Mouse (Mus musculus): ENCODE measurements around the gene Prkar1a.

The Prkar1a gene

GRCm38 (mm10) chr11:109673741-109674140 is 24.5 kb downstream of the Prkar1a start:
- no peak for DNase-seq (ENCODE audit: low spot score)

- DNase-seq (ENCODE audit: low spot score) = no peak
Measured at GRCm38 (mm10) chr11:109674542-109674941, 25.3 kb downstream of the Prkar1a start.

- DNase-seq (ENCODE audit: low spot score) = no peak
Measured at GRCm38 (mm10) chr11:109675208-109675607, 26.0 kb downstream of the Prkar1a start.

- no peak for DNase-seq (ENCODE audit: low spot score)
Measured at GRCm38 (mm10) chr11:109675771-109676170, 26.6 kb downstream of the Prkar1a start.

GRCm38 (mm10) chr11:109676621-109677373 is 27.6 kb downstream of the Prkar1a start:
- DNase-seq (ENCODE audit: low spot score) = no peak

- DNase-seq (ENCODE audit: low spot score) = no peak
Measured at GRCm38 (mm10) chr11:109678291-109678690, 29.1 kb downstream of the Prkar1a start.

- no peak for DNase-seq (ENCODE audit: low spot score)
Measured at GRCm38 (mm10) chr11:109680934-109681333, 31.7 kb downstream of the Prkar1a start.

- no peak for DNase-seq (ENCODE audit: low spot score)
Measured at GRCm38 (mm10) chr11:109681556-109681955, 32.4 kb downstream of the Prkar1a start.

GRCm38 (mm10) chr11:109682221-109682620 is 33.0 kb downstream of the Prkar1a start:
- DNase-seq (ENCODE audit: low spot score) = no peak

- no peak for DNase-seq (ENCODE audit: low spot score)
Measured at GRCm38 (mm10) chr11:109689539-109689938, 40.3 kb downstream of the Prkar1a start.

- peak; percentile 24 for DNase-seq (ENCODE audit: low spot score)
Measured at GRCm38 (mm10) chr11:109692737-109693136, 43.5 kb downstream of the Prkar1a start.

GRCm38 (mm10) chr11:109696519-109696918 is 47.3 kb downstream of the Prkar1a start:
- DNase-seq (ENCODE audit: low spot score) = no peak

- no peak for DNase-seq (ENCODE audit: low spot score)
Measured at GRCm38 (mm10) chr11:109697089-109697643, 48.0 kb downstream of the Prkar1a start.

- no peak for DNase-seq (ENCODE audit: low spot score)
Measured at GRCm38 (mm10) chr11:109698740-109699139, 49.5 kb downstream of the Prkar1a start.

GRCm38 (mm10) chr11:109699784-109700183 is 50.6 kb downstream of the Prkar1a start:
- no peak for DNase-seq (ENCODE audit: low spot score)

- no peak for DNase-seq (ENCODE audit: low spot score)
Measured at GRCm38 (mm10) chr11:109700761-109701160, 51.6 kb downstream of the Prkar1a start.

- DNase-seq (ENCODE audit: low spot score) = no peak
Measured at GRCm38 (mm10) chr11:109702031-109702815, 53.0 kb downstream of the Prkar1a start.

- no peak for DNase-seq (ENCODE audit: low spot score)
Measured at GRCm38 (mm10) chr11:109703845-109704244, 54.6 kb downstream of the Prkar1a start.

- no peak for DNase-seq (ENCODE audit: low spot score)
Measured at GRCm38 (mm10) chr11:109704311-109705205, 55.4 kb downstream of the Prkar1a start.

GRCm38 (mm10) chr11:109705336-109706054 is 56.3 kb downstream of the Prkar1a start:
- DNase-seq (ENCODE audit: low spot score) = no peak

GRCm38 (mm10) chr11:109706055-109706412 is 56.8 kb downstream of the Prkar1a start:
- DNase-seq (ENCODE audit: low spot score) = no peak

Measured in ovary, postnatal 36 days (tissue).